Mouse (Mus musculus) G1E (cell line): ENCODE data around the gene Tubg1.

Experiments
- CTCF ChIP-seq: IDR thresholded peaks from 2 replicates; pipeline ENCODE4 v1.5.1; 2012; ENCODE audit warnings: low read depth, low read length, inconsistent platforms, mixed read lengths
- GATA1 ChIP-seq: IDR thresholded peaks from 2 replicates; pipeline ENCODE4 v1.6.1; 2012; ENCODE audit warnings: borderline replicate concordance, low read length, inconsistent platforms, mixed read lengths

- TF ChIP-seq CTCF (no peak), GATA1 (no peak)
Observed at GRCm38 (mm10) chr11:101164351-101164665, 44.6 kb downstream of the Tubg1 start.
